Mouse (Mus musculus): ENCODE measurements around the gene Zc3h12b.
A peak's percentile ranks its signal among the peaks of the same experiment; 100 is the strongest.

Zc3h12b gene

GRCm38 (mm10) chrX:95711227-95712111, at the start of gene Zc3h12b:
TSS of gene Zc3h12b (plus strand) at chrX:95711678.
- DNase-seq, result peak; percentile 72 to 76

DNA sequence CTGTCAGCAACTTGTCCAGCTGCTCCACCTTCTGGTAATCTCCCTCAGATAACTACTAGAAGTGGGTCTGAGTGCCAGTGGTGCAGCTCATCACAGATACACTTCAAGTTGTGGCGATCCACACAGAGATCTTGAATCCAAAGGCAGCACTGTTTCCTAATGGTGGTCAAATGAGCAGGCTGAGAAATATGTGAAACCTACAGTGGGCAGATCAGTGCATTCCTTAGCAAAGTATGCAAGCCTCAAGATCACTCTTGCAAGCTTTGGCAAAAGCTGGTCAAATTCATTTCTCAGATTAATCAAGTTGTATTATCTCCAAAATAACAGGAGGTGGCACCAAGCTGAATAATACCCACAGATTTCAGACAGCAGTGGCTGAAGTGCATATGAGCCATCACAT, 29.3 kb upstream of the Zc3h12b start:
- DNase-seq, result no peak

- peak in 1 of 2 experiments; percentile 17 for DNase-seq
Observed at GRCm38 (mm10) chrX:95687119-95687518, 24.4 kb upstream of the Zc3h12b start.

GRCm38 (mm10) chrX:95738253-95738652, 26.8 kb downstream of the Zc3h12b start:
- DNase-seq, result peak in 1 of 2 experiments; percentile 23

- DNase-seq, result no peak
Observed at GRCm38 (mm10) chrX:95795881-95796280, 84.4 kb downstream of the Zc3h12b start.

DNA sequence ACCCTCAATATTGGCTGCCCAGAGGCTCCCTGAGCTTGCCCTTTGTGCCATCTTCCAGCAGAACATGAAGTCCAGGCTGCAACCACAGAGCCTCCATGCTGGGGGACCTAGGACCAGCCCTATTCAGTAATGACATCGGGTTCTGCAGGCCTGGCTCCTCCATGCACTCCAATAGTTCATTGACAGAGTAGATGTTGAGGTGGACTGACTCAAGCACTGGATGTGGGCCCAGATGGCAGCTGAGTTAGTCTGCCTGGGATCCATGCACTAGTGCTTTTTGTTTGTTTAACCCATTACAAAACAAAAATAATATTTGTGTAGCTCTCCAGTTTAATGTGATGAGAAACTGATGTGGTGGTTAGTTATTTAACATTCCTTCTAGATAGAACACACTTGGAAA, 90.3 kb downstream of the Zc3h12b start:
- DNase-seq, result no peak

GRCm38 (mm10) chrX:95852806-95853205, 141.3 kb downstream of the Zc3h12b start:
- no peak for DNase-seq

GRCm38 (mm10) chrX:95881111-95881510, 169.6 kb downstream of the Zc3h12b start:
- DNase-seq, result no peak

DNA sequence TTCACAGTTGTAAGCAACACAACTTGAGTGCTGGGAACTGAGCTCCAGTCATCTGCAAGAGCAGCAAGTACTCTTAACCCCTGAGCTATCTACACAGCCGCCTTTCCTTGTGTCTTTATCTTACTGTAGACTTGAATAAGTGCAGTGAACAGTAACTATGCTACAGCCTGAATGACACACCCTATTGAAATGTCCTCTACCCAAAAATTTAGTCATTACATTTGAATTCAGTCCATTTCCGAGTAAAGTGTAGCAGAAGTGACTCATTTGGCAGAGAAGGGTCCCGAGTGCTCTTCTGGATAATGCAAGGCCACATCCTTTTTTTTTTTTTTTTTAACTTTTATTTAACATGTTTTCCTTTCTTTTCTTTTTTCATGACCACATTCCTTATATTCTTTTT, 191.2 kb downstream of the Zc3h12b start:
- no peak for DNase-seq

DNA sequence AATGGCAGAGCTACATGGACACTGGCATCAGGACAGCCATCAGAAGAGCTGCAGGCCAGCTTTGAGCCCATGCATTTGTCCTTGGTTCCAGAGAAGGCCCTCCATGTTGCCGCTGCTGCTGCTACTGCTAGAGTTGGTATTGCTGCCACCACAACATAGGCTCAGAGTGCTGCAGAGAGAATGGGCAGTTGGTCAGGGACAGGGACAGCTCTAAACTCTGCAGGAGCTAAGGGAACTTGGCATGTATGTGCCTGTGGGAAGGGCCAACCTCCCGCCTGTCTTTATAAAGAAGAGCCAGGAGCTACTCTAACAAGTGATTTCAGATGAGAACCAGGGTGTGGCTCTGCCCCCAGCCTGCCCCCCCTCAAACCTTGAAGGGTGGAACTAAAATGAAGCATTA, 224.0 kb downstream of the Zc3h12b start:
- peak; percentile 32 to 55 for DNase-seq

DNA sequence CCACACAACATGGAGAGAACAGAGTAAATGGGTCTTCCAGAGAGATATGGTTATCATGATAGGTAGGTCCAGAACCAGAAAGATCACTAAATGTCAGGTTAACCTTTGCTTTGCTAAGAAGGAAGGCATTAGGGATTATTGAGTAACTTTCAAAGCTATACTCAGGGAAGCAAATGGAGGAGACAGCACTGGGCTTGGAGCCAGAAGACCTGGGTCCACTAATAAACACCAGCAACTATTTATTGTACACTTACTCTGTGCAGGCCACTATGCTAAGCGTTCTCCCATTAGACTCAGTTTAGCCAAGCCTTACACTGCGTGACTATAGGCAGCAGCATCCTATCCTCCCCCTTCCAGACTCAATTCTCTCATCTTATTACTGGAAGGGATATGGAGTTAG, 234.0 kb downstream of the Zc3h12b start:
- DNase-seq, result no peak

DNA sequence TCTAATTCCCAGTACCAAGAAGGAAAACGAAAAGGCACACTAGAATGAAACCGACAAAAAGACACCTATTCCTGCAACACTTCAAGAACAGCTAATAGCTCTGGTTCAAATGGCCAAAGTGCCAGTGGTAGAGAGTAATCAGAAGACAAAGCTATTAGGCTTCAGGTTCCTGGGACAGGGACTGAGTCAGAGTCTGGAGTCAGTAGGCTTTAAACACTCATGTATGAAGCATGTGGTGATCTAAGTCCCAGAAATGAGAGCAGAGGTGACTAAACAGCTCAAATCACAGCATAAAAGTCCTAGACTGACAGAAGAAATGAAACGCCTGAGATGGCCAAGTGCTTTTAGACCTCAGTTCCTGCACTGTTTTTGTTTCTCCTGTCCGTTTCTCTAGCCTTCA, 236.7 kb downstream of the Zc3h12b start:
- no peak for DNase-seq

DNA sequence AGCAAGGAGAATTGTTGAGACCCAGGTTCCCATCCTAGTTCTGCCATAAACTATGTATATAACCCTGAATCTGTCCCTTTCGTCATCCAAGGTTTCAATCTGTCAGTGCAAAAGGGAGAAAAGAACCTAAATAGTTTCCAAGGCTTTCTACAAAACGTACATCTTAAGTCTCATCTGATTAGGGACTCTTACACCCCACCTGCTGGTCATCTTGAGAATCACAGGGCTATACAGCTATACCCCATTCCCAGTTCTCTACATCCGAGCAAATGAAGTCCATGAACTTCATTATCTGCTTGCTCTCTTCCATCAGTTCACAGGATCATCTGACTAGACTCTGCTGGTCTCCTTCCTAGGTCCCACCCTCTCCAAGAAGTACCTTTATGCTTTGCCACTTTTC, 239.3 kb downstream of the Zc3h12b start:
- peak; percentile 41 to 49 for DNase-seq

DNA sequence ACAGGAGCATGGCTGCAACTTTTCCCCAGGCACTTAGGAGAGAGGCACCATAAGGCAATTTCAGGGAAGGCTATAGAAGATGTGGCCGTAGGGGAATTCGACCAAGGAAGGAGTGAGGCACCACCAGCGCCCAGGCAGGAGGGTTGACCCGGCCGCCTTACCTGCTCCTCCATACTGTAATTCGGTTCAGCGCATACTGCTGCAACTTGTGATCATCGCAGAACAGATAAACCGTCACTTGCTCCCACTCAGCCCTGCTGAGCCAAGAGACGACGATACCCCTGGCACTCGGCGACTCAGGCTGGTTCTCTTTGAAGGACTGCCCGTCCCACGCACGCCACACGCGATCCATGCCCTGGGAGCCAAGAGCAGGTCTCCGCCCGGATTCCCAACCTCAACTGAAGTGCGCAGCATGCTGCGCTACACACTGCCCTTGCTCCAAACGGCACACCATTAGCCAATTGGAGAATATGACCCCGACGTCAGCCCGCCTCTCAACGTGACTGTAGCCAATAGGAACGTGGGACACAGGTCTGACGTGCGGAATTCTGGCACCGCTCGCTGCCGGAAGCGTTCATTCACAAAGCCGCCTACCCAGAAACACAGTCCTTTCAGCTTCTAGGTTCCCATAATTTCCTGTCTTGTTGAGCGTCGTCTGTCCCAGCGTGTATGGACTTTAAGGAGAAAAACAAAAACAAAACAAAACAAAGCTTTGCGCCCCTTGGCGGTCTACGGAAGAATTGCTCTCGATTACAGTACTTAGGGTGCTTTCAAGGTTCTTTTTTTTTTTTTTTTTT, 245.2 kb downstream of the Zc3h12b start, which contains the start of gene Las1l:
Gene Las1l (minus strand): TSS at position 466 of the 797 bp plus-strand sequence.
- peak; percentile 87 to 90 for DNase-seq

- peak in 1 of 2 experiments; percentile 20 for DNase-seq
Observed at GRCm38 (mm10) chrX:95957461-95957860, 246.0 kb downstream of the Zc3h12b start.

DNA sequence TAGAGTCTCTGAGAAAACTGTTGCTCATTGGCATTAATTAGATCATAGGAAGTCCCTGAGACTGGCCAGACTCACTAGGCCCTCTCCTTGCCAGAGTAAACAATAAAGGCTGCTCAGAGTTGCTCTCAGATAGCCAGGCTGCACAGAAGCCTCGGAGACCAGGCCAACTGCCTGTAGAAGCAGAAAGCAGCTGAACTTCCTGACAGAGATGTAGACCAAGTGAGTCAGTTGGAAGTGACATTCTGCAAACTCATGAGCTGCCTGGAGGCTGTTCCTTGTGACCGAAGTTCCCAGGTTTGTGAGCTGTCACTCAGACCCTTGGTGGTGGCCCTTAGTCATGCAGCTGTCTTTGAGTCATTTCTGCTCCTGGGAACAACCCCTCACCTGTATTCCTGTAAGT, 251.9 kb downstream of the Zc3h12b start:
- DNase-seq, result no peak

DNA sequence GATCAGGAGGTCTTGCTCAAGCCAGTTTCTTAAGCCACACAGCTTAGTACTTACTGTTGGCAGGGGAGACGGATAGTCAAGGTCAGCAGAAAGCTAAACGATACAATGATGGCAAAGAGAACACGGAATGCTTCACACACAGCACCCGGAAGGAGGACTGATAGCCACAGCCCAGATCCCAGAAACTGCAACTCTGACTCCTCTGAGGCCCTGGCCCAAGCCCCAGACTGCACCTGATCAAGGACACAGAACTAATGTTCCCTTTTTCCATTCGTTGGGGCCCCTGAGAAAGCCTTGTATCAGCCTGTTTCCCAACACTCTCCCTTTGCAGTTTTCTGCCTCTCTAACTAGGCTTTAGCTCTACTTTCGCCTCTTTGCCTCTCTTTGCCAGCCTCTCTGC, 253.6 kb downstream of the Zc3h12b start:
- no peak for DNase-seq

DNA sequence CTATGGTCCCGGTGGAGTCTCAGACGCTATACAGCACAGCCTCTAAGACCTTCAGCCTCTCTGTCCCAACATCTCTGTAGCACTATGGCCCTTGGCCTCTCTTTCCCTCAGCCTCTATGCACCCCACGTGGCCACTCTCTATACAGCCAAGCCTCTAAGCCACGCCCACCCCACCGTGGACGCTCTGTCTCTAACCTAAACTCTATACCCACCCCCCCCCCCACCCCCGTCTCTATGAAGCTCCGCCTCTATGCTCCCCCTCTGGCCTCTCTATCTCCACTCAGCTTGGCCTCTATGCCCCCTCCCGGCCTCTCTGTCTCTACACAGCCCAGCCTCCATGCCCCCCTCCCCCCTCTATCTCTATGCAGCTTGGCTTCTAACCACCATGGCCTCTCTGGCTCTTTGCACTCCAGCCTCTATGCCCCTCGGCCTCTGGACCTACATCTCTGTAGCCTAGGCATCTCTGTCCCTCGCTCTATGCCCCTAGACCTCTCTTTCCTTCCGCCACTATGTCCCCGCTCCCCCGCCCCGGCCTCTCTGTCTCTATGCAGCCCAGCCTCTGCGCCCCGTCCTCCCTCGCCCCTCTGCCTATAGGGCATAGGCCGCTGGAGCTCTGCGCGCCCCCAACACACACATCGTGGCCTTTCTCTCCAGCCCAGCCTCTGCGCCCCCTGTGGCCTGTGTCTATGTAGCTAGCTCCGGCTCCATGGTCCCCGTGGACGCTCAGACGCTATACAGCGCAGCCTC, 256.5 kb downstream of the Zc3h12b start:
- peak; percentile 80 to 83 for DNase-seq

DNA sequence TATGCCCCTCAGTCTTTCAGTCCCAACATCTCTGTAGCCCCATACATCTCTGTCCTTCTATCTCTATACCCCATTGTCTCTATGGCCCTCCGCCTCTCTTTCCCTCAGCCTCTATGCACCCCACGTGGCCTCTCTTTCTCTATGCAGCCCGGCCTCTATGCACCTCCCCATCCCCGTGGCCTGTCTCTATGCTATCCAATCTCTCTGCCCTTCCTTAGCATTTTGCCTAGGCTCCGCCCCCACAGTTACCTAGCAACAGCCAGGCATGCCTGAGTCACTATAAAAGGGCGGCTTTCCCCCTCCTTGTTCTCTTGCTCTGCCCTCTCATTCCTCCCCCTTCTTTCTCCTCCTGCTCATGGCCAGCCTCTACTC, 257.1 kb downstream of the Zc3h12b start:
- DNase-seq, result peak; percentile 73 to 91

- DNase-seq, result no peak
Observed at GRCm38 (mm10) chrX:95969116-95969515, 257.6 kb downstream of the Zc3h12b start.

DNA sequence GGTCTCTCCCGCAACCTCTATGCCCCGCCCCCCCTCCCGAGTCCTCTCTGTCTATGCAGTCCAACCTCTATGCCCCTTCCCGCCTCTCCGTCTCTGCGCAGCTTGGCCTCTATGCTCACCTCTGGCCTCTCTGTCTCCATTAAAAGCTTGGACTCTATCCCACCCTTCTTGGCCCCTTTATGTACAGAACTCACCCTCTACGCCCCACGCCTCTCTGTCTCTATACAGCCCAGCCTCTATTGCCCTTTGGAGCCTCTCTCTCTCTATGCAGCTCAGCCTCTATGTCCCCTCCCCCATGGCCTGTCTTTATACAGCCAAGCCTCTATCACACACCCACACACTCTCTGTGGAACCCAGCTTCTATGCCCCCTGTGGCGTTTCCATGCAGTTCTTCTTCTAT, 258.5 kb downstream of the Zc3h12b start:
- DNase-seq, result no peak

Measured in cerebellum, adult 18-20 months (tissue).